Mouse (Mus musculus): ENCODE results near the gene Spata17. TPM values are rescaled to one million over a fixed set of nuclear protein-coding genes. Genes with fewer than 3 reads are reported as not detected.

Gene Spata17
- 0.47 TPM for polyA plus RNA-seq (2014; fragmentation: Illumina TruSeq; extraction: RNeasy Lipid Tissue Mini Kit (QIAGEN cat#74804); ENCODE audit: low read depth, low replicate concordance)

DNA sequence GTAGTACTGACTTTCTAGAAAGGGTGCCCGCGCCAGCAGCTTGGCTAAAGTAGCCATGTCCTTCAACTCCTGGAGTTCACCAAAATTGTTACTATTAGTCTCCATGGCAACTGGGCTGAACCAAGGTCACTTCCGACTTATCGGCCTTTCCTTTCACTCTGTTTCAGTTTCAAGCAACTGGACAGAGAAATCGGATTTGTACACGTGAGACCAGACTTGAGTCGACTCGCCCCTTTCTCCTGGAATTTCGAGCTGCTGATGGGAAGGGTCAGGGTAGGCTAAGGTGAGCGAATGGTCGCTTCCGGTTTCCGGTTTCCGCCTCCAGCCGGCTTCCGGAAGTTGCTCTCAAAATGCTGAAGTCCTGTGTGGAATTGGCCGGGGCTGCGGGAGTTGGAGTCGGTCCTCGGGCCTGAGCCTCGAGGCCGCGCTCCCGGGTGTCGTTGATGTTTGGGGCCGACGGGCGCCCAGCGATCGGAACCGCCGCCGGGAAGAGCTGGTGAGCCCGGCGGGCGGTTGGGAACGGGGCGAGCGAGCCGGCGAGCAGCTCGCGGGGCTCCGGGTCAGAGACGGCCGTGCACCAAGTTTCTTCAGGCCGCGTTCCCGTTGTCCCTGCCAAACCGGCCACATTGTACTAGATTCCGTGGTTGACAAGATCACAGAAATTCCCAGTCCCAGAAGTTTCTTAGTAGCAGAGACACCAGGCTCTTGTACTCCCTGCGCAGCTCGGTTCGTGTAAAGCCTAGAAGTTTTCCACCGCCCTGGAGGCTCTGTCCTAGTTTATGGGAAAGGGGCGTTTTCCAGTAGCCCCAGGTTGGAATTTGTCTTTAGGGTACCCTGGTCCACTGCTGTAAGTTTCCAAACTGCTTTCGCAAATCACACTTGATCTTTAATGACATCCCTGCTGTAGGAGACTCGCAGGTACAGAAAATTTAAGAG lies at the start of gene Spata17, which contains the start of gene Gpatch2:
TSS of gene Spata17 (minus strand) at position 285 of the 936 bp plus-strand sequence.
TSS of gene Gpatch2 (plus strand) at position 328 of the 936 bp plus-strand sequence.

Other genes starting within 250 kb of the Spata17 start
- not detected for gene D1Pas1, start 248.0 kb downstream of the Spata17 start, polyA plus RNA-seq (2014; fragmentation: Illumina TruSeq; extraction: RNeasy Lipid Tissue Mini Kit (QIAGEN cat#74804); ENCODE audit: low read depth, low replicate concordance)
- gene Gpatch2, start within 50 bp of the Spata17 start, polyA plus RNA-seq (2014; fragmentation: Illumina TruSeq; extraction: RNeasy Lipid Tissue Mini Kit (QIAGEN cat#74804); ENCODE audit: low read depth, low replicate concordance): 14.9 TPM

Data from adrenal gland, adult 10 weeks (tissue).